Mouse (Mus musculus): ENCODE measurements around the gene Sox6.

Gene Sox6

DNA sequence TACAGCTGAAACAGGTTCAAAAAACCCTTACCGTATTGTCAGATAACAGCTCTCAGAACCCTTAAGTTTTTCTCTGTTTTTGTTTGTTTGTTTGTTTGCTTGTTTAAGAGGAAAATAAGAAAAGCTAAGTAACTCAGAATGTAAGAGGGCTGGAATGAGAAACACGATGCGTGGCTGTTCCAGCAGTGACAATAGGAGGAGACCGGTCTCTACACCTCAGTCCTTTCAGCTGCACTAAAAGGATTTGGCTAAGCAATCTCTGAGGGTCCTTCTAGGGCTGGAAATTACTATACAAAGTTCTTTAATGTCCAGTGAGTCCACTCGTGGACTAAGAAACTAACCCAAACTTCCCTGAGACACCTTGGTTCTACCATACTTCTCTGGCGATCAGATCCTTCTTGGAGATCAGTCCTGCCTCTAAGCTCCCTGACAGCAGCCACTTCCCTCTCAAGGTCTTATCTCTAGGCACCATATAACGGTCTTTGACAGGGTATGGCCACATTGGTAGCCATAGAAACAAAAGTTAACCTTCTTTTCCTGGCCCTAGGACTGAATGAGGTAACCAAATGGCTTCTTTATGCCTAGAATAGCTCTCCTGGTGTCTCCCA is 488.3 kb downstream of the Sox6 start:
- DNase-seq (ENCODE audit: low spot score), result no peak

DNA sequence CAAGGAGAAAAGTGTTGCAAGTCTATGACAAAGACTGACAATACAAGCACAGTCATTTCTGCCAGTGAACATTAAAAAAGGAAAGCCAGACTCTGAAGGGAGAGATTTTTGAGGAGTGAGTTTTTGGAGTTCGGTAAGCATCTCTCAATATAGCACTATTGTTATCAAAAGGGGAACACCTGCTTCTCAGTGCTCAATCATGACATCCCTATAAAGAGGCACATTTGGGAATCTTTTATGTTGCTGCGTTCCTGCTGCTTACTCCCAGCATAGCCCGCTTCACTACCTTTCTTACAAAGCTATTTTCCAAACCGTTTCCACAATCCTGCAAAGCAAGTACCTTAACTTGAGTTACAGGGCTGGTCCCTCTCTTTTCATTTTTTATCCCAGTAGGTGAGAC is 488.9 kb downstream of the Sox6 start:
- DNase-seq (ENCODE audit: low spot score), result no peak

DNA sequence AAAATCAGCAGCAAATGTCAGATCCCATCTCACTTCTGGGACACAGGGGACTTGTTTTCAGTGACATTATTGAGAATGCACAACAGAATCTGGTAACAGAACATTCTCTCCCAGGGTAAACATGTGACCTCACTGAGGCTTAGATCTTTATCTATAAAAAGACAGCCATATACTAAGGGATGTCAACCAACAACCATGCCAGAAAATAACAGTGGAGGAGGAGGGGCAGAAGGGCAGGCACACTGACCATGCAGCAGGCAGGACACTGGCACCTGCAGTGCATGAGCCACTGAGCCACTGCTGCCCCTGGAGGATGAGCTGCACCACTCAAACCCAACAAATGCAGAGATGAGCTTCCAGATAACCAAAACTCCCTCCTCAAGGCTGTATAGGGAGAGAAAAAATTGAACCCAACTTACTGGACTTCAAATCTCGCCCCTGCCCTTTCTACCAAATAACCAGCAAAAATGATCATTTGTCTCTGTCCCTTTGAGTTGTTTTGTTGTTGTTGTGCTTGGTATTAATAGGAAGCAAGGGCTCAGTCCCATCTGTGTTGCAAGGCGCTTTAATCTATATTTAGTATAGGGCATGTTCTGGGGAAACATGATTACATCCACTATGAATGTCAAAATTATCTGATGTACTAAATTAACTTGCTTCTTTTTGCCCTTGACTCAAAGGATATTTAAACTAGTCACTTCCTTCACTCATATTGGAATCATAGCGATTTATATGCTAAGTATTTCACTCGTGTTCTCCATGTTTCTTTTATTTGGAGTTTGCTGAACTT is 492.8 kb downstream of the Sox6 start:
- DNase-seq (ENCODE audit: low spot score), result no peak

DNA sequence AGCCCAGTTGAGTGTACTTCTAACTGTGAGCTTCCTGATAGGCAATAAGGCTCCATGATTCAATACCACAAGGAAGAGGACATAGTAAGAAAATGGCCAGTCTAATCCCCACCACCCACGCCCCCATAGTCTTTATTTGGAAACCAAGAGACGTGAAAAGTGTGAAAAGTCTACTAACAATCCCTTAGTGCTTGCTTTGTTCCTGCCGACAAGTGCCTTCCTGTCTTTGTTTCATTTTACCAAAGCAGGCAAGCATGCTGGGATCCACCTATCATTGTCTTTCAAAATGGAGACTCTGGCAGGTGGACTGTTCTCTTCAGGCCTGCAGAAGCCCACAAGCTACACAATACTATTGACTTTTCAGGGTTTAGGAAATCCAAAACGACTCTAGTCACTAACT is 495.0 kb downstream of the Sox6 start:
- no peak for DNase-seq (ENCODE audit: low spot score)

DNA sequence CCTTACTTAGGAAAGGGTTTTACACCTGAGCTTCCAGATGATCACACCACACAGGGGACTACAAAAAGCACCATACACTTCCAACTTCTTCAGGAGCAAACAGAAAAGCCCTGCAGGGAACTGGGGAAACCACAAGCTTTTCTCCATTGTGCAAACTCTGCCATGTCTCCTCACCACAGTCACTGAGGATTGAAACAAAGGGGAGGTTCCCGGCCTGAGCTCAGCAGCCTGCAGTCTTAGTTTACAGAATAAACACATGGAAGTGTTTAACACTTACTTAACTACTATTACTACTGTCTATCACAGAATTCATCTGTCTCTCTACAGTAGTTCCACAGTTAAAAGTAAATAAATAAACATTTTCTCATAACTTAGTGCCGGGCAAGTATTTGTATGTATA is 498.3 kb downstream of the Sox6 start:
- DNase-seq (ENCODE audit: low spot score), result no peak

DNA sequence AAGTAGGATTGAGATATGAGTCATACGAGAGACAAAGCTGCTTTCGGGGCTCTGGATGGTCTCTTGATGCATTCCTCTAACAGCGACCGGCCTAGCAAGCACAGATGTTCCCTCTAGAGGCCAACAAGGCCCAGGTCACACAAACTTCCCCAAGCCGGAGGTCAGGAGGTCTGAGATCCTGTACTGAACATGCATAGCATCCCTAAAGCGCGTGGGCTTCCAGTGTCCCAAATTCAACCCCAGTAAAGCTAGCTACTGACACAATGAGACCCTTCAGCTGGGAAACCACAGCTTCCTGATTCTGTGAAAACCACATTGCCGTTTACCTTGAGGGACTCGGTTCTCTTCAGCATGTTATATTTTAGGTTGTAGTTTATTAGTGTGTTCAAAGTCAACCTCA is 499.6 kb downstream of the Sox6 start:
- peak; percentile 61 for DNase-seq (ENCODE audit: low spot score)

DNA sequence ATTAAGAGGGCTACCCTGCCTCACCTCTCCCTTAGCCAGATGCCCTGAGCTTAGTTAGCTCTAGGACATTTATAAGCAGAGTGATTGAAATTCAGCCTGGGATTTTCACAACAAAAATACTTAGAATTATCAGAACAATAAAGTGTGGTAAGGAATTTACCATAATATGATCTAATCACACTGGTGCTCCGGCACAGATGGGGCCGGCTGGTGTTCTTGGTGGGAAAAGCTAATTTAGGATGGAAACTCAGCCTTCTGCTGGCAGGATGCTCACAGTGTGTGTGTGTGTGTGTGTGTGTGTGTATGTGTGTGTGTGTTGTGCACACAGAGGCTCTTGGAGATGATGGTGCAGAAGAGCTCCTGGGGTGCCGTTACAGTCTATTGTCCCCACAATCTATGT is 501.0 kb downstream of the Sox6 start:
- no peak for DNase-seq (ENCODE audit: low spot score)

DNA sequence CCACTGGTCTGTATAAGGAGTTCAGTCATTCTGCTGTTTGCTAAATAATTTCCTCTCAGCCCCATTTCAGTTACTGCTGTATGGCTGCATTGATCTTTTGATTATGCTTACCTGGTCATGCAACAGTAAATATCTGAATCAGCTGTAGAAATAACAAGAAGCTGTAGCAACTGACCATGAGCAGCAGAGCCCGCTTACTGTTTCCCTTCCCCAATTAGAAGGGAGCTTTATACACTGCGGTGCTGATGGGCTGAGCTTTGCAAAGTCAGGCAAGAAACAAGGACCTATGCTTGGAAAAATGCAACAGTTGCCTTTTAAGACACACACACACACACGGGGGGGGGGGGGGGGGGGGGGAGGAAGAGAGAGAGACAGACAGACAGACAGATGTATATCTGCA is 502.1 kb downstream of the Sox6 start:
- DNase-seq (ENCODE audit: low spot score), result no peak

DNA sequence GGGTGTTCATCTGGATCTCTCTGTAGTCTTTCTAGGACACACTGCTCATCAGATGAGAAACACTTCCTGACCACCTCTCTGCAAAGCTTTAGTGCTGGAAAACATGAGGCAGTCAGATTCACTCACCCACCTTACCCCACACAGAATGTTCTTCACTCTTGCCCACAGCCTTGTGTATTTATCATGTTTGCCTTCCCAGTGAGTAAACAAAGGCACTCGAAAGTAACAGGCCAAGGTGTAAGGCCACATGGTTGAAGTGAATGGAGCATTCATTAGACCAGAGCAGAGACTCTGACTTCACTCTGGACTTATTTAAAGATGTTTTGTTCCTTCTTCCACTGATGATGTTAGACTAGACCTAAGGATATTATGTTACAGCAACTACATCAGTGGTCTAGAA is 506.7 kb downstream of the Sox6 start:
- no peak for DNase-seq (ENCODE audit: low spot score)

DNA sequence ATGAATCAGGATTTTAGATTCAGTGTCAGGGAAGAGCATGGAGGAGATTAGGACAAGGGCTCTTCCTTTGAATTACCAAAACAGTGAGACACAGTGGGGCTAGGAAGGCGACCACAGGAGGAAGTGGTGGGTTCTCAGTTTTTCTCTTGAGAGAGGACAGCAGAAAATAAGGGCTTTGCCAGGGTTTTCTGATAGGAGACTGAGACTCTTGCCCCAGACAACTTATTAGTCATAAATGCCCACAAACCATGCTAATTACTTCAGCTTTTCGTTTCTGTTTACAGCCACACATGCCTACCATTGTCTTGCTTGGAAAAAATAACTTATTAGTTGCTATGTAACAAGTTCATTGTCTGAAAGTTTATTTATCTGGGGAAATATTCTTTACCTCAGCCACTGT is 507.4 kb downstream of the Sox6 start:
- no peak for DNase-seq (ENCODE audit: low spot score)

DNA sequence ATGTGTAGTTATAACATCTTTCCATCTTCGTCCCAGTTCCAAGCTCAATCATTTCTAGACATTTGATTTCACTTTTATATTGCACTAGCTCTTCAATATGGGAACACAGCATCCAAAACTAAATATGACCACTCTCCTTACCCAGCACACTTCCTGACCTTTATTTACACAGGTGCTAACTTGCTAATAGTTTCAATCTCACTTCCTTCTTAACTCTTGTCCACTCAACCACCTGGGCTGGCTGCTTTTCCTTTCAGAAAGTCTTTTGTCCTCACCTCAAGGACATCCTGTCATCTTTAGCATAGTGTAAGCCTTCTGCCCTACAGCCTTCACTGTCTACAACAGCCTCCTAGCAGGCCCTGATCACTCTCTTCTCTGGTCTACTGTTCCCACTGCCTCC is 520.9 kb downstream of the Sox6 start:
- DNase-seq (ENCODE audit: low spot score), result no peak

DNA sequence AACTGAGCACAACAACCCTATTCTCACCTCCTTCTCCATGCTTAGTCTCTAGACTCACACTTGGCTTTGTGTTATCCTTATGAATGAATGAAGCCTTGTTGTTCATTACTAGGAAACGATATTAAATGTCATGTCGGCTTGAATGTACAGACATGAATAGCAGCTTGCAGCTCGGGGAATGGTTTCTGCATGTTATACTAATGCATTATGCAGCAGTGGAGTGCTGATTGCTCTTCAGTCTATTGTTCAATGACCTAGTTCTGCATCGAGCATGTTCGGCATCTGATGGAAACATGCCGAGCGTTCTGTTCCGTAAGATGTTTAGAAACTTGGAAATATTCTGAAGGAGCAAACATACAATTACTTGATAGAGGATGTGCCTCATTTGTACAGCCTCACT is 524.9 kb downstream of the Sox6 start:
- no peak for DNase-seq (ENCODE audit: low spot score)

DNA sequence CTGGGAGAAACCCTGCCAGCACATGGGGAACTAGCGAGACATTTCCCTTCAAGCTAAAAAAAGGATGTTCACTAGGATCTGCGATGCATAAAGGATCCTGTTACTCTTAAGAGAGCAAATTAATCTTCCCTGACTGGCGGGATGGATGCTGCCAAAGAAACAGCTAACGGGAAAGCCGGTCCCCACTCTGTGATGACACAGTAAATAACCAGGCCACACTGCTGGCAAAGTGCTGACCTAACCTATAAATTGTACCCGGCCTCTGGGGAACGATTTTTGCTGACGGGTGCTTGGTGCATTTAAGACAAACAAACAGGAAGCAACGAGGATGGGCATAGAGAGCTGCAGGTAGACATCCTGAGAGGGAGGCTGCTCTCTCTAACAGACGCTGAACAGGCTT is 526.8 kb downstream of the Sox6 start:
- peak; percentile 27 for DNase-seq (ENCODE audit: low spot score)

DNA sequence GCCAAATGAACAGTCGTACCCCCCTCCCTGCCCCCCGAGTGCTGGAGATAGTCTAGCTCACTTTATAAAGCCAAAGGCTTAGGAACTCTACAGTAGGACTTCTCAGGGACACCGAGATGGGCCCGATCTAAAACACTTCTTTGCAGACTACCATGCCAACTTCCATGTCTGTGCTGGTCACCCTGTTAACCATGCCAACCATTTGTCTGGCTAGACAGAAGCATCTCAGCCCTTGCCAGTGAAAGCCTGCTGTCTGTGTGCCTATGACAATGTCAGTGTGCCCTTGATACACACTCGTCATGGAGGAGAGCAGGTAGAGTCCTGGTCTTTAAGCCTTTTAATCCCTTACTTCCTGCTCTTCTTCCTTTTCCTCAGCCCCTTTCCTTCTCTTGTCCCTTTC is 527.5 kb downstream of the Sox6 start:
- no peak for DNase-seq (ENCODE audit: low spot score)

DNA sequence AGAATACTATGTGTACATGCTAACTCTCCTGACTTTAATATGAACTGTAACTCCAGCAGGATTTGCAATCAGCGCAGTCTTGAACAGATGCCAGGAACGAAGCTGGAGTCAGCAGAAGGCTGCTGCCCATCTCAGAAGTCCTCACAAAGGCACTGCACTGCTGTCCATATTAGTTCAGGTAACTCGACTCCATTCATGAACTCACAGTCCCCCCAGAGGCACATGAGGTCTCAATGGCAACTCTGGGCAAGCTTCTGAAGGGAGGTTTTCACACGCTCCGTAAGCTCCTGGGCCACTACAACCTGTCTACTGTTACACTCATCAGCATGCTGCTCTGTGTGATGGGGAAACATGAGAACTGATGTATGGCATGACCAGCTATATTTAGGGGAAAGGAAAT is 528.6 kb downstream of the Sox6 start:
- DNase-seq (ENCODE audit: low spot score), result peak; percentile 59

DNA sequence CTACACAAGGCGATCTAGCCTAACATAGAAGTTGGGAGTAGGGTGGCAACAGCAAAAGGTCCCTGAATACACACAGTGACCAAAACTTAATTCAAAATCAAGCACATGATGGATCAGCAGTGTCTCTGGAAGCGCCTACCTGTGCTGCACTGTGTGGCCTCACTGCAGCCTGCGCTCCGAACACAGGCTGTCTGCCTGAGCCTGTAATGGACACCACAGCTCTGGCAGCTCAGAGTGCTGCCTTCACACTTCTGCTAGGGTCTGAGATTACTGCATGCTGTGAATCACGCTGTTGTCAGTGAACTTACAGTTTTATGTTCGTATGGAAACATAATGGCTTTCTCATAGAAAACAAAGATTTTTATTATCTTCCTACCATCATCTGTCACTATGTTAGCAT is 532.2 kb downstream of the Sox6 start:
- DNase-seq (ENCODE audit: low spot score), result no peak

DNA sequence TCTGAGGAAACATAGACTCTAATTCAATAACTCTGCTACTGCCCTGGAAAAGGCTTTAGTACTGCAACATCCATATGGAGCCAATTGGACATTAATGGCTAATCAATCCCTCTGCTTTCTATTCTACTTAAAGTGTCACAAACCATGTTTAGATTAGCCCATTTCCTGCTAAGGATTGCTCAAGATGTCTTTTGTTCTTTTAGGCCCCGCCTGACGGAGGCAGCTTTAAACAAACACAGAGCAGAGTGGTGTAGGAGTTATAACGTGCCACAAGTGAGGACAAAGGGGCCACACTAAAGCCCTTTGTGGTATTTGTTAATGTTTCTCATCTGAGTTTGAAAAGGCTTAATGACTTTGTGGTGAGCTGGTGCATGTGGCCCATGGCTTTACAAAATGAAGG is 537.1 kb downstream of the Sox6 start:
- DNase-seq (ENCODE audit: low spot score), result peak; percentile 73

DNA sequence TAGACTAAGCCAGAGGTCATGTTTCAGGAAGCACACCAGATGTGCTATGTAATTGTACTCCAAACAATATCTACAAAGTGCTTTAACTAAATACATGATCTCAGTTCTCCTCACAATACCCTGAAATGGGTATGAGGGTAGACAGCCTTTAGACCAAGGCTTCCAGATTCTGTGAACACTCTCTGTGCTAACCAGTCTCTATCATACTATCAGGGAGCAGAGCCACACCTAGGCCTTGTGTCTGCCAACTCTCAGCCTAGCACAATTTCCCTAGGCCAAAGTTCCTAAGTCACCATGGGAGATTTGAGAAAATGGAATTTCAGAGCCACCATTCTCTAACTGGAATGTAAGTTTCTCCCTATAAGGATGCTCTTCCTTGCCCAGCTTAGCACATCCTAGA is 537.8 kb downstream of the Sox6 start:
- DNase-seq (ENCODE audit: low spot score), result no peak

DNA sequence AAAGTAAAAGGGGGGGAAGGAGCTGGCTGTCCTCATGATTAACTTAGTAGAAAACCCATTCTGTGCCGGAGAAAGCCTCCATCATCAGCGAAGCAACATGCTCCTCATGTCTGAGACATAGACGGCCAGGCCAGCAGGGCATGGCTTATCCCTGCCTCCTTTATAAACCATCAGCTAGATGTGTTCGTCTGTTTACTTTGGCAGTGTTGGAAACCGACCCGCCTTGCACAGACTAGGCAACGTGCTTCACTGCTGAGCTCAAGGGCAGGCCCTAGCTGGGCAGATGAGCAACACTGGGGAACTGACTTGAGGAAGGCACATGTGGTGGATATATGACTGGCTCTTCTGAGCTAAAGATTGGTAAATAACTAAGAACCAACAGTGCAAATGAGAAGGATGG is 538.4 kb downstream of the Sox6 start:
- peak; percentile 38 for DNase-seq (ENCODE audit: low spot score)

DNA sequence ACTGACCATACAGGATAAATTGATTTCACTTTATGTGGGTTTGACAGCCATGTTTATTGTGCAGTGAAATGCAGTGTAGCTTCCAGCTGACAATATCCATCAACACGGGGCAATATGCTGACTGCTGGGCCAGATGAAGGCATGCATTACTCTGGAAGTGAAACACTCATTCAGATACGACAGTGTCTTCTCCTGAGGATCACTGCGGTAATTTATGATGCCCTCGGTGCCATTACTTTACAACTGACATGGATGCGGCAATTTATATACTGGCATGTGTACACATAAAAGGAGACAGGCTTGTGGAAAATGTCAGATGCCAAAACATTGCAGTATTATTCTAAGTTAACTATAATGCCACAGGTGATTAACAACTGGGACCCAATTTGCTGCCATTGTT is 546.9 kb downstream of the Sox6 start:
- DNase-seq (ENCODE audit: low spot score), result no peak

DNA sequence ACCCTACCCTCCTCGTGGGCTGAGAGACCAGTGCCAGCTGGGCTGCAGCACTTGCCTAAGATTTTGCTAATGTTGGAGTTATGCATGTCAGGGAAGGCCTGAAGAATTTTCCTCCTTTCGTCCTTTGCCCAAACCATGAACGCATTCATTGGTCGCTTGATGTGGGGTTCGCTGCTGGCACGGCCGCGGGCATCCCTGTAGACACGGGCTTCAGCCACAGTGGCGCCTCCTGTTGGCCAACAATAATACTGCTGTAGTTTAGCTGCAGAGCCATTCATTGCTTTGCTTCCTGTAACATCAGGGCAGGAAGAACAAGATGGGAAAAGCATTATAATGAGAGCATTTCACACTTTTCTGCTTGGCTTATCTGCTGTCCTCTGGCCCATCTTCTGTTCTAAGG is 549.0 kb downstream of the Sox6 start:
- DNase-seq (ENCODE audit: low spot score), result no peak

DNA sequence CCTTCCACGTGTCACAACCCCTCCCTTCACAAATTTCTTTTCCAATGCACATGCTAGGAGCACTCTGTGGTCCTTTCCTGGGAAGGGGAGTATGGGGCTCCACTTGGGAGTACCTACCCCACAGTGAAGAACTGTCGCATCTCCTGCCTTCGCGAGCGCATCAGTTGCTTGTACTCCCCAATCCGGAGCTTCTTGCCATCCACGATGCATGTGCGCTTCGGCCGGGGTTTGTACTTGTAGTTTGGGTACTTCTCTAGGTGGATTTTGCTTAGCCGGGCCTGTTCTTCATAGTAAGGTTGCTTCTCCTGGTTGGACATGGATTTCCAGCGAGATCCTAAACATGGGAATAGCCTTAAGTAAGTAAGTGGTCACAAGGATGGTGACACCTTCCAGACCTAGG is 552.2 kb downstream of the Sox6 start:
- DNase-seq (ENCODE audit: low spot score), result no peak

DNA sequence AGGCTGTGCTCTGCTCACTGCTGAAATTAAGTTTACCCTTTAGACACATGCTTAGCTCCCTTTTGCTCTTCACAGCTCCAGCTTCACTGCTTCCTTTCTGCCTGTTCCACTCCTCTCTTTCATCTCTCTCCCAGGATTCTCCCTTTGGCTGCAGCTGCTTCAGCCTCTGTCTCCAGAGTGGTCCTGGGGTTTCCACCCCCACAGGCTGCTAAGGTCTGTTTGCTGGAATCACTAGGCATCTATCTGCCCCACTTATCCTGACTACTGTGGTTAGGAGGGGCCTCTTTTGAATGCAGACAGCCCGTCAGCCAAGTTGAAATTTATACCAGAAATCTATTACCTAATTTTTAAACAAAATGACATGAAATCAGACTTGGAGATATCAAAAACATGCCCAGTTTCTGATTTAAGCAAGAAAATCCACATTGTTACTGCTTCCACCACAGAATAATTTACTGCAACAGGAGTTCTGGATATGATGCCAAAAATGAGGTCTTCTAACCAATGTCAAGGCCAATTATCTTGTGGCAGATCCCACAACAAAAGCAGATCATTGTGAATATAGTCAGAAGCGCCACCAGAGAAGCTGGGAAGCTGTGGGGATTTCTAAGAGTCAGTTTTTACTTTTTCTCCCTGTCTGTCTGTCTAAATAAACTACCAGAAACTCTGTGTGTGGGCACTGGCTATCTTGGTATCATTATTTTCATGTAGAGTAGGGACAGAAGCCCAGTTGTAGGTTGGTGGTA is 552.8 kb downstream of the Sox6 start:
- no peak for DNase-seq (ENCODE audit: low spot score)

All from embryo, embryonic 10 days (tissue).